Mouse (Mus musculus): ENCODE measurements around the gene Mroh3.

The Mroh3 gene

GRCm38 (mm10) chr1:136227870-136228269, 15.2 kb upstream of the Mroh3 start:
- no peak for DNase-seq

GRCm38 (mm10) chr1:136226626-136227025, 14.0 kb upstream of the Mroh3 start:
- DNase-seq = peak; percentile 56

- peak; percentile 88 for DNase-seq
Observed at GRCm38 (mm10) chr1:136225846-136226245, 13.2 kb upstream of the Mroh3 start.

GRCm38 (mm10) chr1:136223758-136224342, 11.2 kb upstream of the Mroh3 start:
- peak; percentile 84 for DNase-seq

GRCm38 (mm10) chr1:136222386-136222785, 9.8 kb upstream of the Mroh3 start:
- peak; percentile 60 for DNase-seq

- peak; percentile 64 for DNase-seq
Observed at GRCm38 (mm10) chr1:136220037-136220871, 7.6 kb upstream of the Mroh3 start.

- DNase-seq = peak; percentile 84
Observed at GRCm38 (mm10) chr1:136214304-136214703, 1.7 kb upstream of the Mroh3 start.

- DNase-seq = no peak
Observed at GRCm38 (mm10) chr1:136190033-136190432, 22.6 kb downstream of the Mroh3 start.

GRCm38 (mm10) chr1:136179511-136180001, 33.1 kb downstream of the Mroh3 start:
- DNase-seq = no peak

GRCm38 (mm10) chr1:136178741-136179140, 33.9 kb downstream of the Mroh3 start:
- DNase-seq = peak; percentile 96

- DNase-seq = no peak
Observed at GRCm38 (mm10) chr1:136177085-136177484, 35.5 kb downstream of the Mroh3 start.

- no peak for DNase-seq
Observed at GRCm38 (mm10) chr1:136175183-136175582, 37.4 kb downstream of the Mroh3 start.

- DNase-seq = no peak
Observed at GRCm38 (mm10) chr1:136174101-136174606, 38.5 kb downstream of the Mroh3 start.

- no peak for DNase-seq
Observed at GRCm38 (mm10) chr1:136172696-136173095, 39.9 kb downstream of the Mroh3 start.

GRCm38 (mm10) chr1:136170109-136170508, 42.5 kb downstream of the Mroh3 start:
- DNase-seq = peak; percentile 94

GRCm38 (mm10) chr1:136167657-136168056, 45.0 kb downstream of the Mroh3 start:
- DNase-seq = no peak

- DNase-seq = no peak
Observed at GRCm38 (mm10) chr1:136165436-136165835, 47.2 kb downstream of the Mroh3 start.

GRCm38 (mm10) chr1:136161333-136161921, 51.2 kb downstream of the Mroh3 start:
- no peak for DNase-seq

GRCm38 (mm10) chr1:136160930-136161329, 51.7 kb downstream of the Mroh3 start:
- DNase-seq = no peak

GRCm38 (mm10) chr1:136160297-136160696, 52.3 kb downstream of the Mroh3 start:
- no peak for DNase-seq

- no peak for DNase-seq
Observed at GRCm38 (mm10) chr1:136159830-136160229, 52.8 kb downstream of the Mroh3 start.

GRCm38 (mm10) chr1:136156951-136157350, 55.7 kb downstream of the Mroh3 start:
- DNase-seq = no peak

- DNase-seq = no peak
Observed at GRCm38 (mm10) chr1:136156304-136156703, 56.3 kb downstream of the Mroh3 start.

- no peak for DNase-seq
Observed at GRCm38 (mm10) chr1:136151371-136151770, 61.3 kb downstream of the Mroh3 start.
